Mouse (Mus musculus) kidney, postnatal 0 days (tissue): ENCODE measurements around the gene Ccr9. TPM values are rescaled to one million over a fixed set of nuclear protein-coding genes. Genes with fewer than 3 reads are reported as not detected.

Experiments
- ATAC-seq: fragments of 200-750 bp; cut with Nextera tagmentation; replicated peaks from 2 replicates; pipeline ENCODE4 v1.8.0; 2017; ENCODE audit warnings: low read depth, moderate number of reproducible peaks, moderate TSS enrichment, moderate library complexity; ENCODE audit not compliant: low FRiP score
- DNase-seq: peaks from one replicate; pipeline ENCODE4 v3.0.0-alpha.2; 2016; ENCODE audit warnings: low spot score
- H3K27ac ChIP-seq: fragments of 300-500 bp; sonication (generic); 2 replicates; pipeline ENCODE4 v1.5.1; 2014; ENCODE audit warnings: mild to moderate bottlenecking
- H3K27me3 ChIP-seq: fragments of 300-500 bp; sonication (generic); 2 replicates; pipeline ENCODE4 v1.6.1; 2014; ENCODE audit warnings: low read length, mixed read lengths; ENCODE audit not compliant: insufficient read depth
- H3K36me3 ChIP-seq: fragments of 300-500 bp; sonication (generic); 2 replicates; pipeline ENCODE4 v1.6.1; 2014; ENCODE audit warnings: low read length, mixed read lengths; ENCODE audit not compliant: insufficient read depth
- H3K4me1 ChIP-seq: fragments of 300-500 bp; sonication (generic); replicated peaks from 2 replicates; pipeline ENCODE4 v1.6.1; 2014; ENCODE audit warnings: antibody characterized with exemption, low read length, mixed read lengths; ENCODE audit not compliant: insufficient read depth
- H3K4me2 ChIP-seq: fragments of 300-500 bp; sonication (generic); 2 replicates; pipeline ENCODE4 v1.6.1; 2014; ENCODE audit warnings: mild to moderate bottlenecking, low read length, moderate library complexity, mixed read lengths
- H3K4me3 ChIP-seq: fragments of 300-500 bp; sonication (generic); replicated peaks from 2 replicates; pipeline ENCODE4 v1.5.1; 2014; ENCODE audit warnings: low read depth, low read length
- H3K9ac ChIP-seq: fragments of 300-500 bp; sonication (generic); 2 replicates; pipeline ENCODE4 v1.6.1; 2014; ENCODE audit warnings: low read depth, low read length
- H3K9me3 ChIP-seq: fragments of 300-500 bp; sonication (generic); replicated peaks from 2 replicates; pipeline ENCODE4 v1.6.1; 2016; ENCODE audit warnings: low read length, inconsistent platforms, mixed read lengths
- CTCF ChIP-seq: IDR thresholded peaks from 2 replicates; pipeline ENCODE4 v1.5.1; 2016; ENCODE audit warnings: antibody characterized with exemption, low read depth, mild to moderate bottlenecking, moderate library complexity
- WGBS: fragments of 180-500 bp; shearing (Covaris S2); extraction: QIAGEN DNeasy Blood & Tissue Kit; methylation state at CpG from one replicate; pipeline ENCODE4 v1.1.7; 2014; 5-methylcytosine and 5-hydroxymethylcytosine counted together
- polyA plus RNA-seq: library from polyadenylated mRNA; unstranded; fragments of >200 nt; fragmentation: Nextera tagmentation; extraction: Ambion mirVana; gene quantifications from 2 replicates; pipeline ENCODE4 v1.2.1, GENCODE M21; 2015

Gene Ccr9
- polyA plus RNA-seq, 1 experiment from 2014 or later = 0.11 TPM

DNA sequence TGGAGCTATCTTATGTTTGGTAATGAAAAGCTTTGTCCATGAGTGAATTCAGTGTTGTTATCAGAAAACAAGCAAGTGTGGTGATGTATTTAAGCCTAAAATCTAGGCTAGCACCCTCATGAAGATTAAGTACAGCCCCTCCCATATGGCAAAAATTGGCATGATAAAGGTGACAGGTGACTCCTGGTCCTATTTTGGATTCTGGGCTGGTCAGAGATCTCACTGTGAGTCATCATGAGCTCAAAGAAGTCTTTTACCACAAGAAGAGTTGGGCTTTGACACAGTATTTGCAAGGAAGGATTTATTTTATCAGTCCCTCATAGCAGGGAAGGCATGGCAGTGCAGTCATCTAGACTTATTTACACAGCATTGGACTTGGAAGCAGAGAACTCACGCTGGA, 137.8 kb downstream of the Ccr9 start:
- no peak for TF ChIP-seq CTCF
- H3K27ac ChIP-seq = no peak overlapping the region
- H3K4me1 ChIP-seq = no peaks in the 10 kb centered on the region
- H3K9me3 ChIP-seq = no peaks in the 10 kb centered on the region
- H3K36me3 ChIP-seq = peaks cover 49% of the 10 kb centered on the region
- no peak for ATAC-seq
- 94% methylated on average over 1 of the region's 1 CpGs for WGBS
- no peak overlapping the region for H3K4me2 ChIP-seq
- H3K27me3 ChIP-seq = no peaks in the 10 kb centered on the region
- no peak overlapping the region for H3K4me3 ChIP-seq
- no peak overlapping the region for H3K9ac ChIP-seq
- no peak for DNase-seq

- 85% methylated on average over 2 of the region's 2 CpGs for WGBS
- H3K9ac ChIP-seq = no peak overlapping the region
Observed at GRCm38 (mm10) chr9:123818601-123819000, 140.4 kb downstream of the Ccr9 start.

GRCm38 (mm10) chr9:123826631-123827030, 148.4 kb downstream of the Ccr9 start:
- no peak overlapping the region for H3K9ac ChIP-seq

More at GRCm38 (mm10) chr9:123818601-123819000, 140.4 kb downstream of the Ccr9 start:
- H3K4me3 ChIP-seq = no peak overlapping the region
- no peaks in the 10 kb centered on the region for H3K9me3 ChIP-seq
- DNase-seq (no peak), ATAC-seq (no peak)
- peaks cover 60% of the 10 kb centered on the region for H3K36me3 ChIP-seq
- no peak overlapping the region for H3K4me2 ChIP-seq
- no peak overlapping the region for H3K27ac ChIP-seq
- no peaks in the 10 kb centered on the region for H3K27me3 ChIP-seq
- TF ChIP-seq CTCF = no peak
- no peaks in the 10 kb centered on the region for H3K4me1 ChIP-seq

GRCm38 (mm10) chr9:123828916-123829315, 150.7 kb downstream of the Ccr9 start:
- Histone ChIP-seq H3K9me3 (no peaks in the 10 kb centered on the region), H3K36me3 (peaks cover 67% of the 10 kb centered on the region), H3K4me1 (no peaks in the 10 kb centered on the region), H3K27ac (no peak overlapping the region), H3K4me3 (no peak overlapping the region), H3K4me2 (no peak overlapping the region), H3K9ac (no peak overlapping the region), H3K27me3 (no peaks in the 10 kb centered on the region)
- DNase-seq (no peak), ATAC-seq (no peak)
- no peak for TF ChIP-seq CTCF
- 92% methylated on average over 4 of the region's 4 CpGs for WGBS

More at GRCm38 (mm10) chr9:123826631-123827030, 148.4 kb downstream of the Ccr9 start:
- H3K27me3 ChIP-seq = no peaks in the 10 kb centered on the region
- H3K4me2 ChIP-seq = no peak overlapping the region
- H3K9me3 ChIP-seq = no peaks in the 10 kb centered on the region
- DNase-seq (no peak), ATAC-seq (no peak)
- H3K4me1 ChIP-seq = no peaks in the 10 kb centered on the region
- H3K36me3 ChIP-seq = peaks cover 86% of the 10 kb centered on the region
- H3K4me3 ChIP-seq = no peak overlapping the region
- 84% methylated on average over 3 of the region's 3 CpGs for WGBS
- no peak for TF ChIP-seq CTCF
- H3K27ac ChIP-seq = no peak overlapping the region

Other genes with a start within 250 kb of the Ccr9 start
- gene Limd1, start 199.7 kb upstream of the Ccr9 start, polyA plus RNA-seq = 43.3 and 44.0 TPM in 2 replicates
- gene Sacm1l, start 148.7 kb upstream of the Ccr9 start, polyA plus RNA-seq = 55.2 and 59.5 TPM in 2 replicates
- gene Slc6a20b, start 45.9 kb upstream of the Ccr9 start, polyA plus RNA-seq = 9.5 and 12.1 TPM in 2 replicates
- 2.2 TPM in 2 replicates for gene Slc6a20a, start 446 bp downstream of the Ccr9 start, polyA plus RNA-seq
- 57.5 and 59.6 TPM in 2 replicates for gene Lztfl1, start 39.3 kb downstream of the Ccr9 start, polyA plus RNA-seq
- gene Cxcr6, start 128.0 kb downstream of the Ccr9 start, polyA plus RNA-seq = 0.17 and 0.18 TPM in 2 replicates
- 5.3 and 6.0 TPM in 2 replicates for gene Fyco1, start 173.5 kb downstream of the Ccr9 start, polyA plus RNA-seq
- gene Xcr1, start 183.6 kb downstream of the Ccr9 start, polyA plus RNA-seq = 0.04 and 0.05 TPM in 2 replicates